Mouse (Mus musculus) limb, embryonic 10.5 days (tissue): Measurements from ENCODE around the gene Aimp2. TPM values are rescaled to one million over a fixed set of nuclear protein-coding genes. Genes with fewer than 3 reads are reported as not detected.

Source experiments
- DNase-seq: peaks from one replicate; pipeline ENCODE4 v3.0.0-alpha.2; 2017; ENCODE audit warnings: low spot score
- H3K27ac ChIP-seq: fragments of 300-500 bp; sonication (generic); 2 replicates; pipeline ENCODE4 v1.5.1; 2016; ENCODE audit warnings: mild to moderate bottlenecking
- H3K27me3 ChIP-seq: fragments of 300-500 bp; sonication (generic); 2 replicates; pipeline ENCODE4 v1.6.1; 2016; ENCODE audit warnings: low read depth, mild to moderate bottlenecking; ENCODE audit not compliant: poor library complexity, severe bottlenecking
- H3K36me3 ChIP-seq: fragments of 300-500 bp; sonication (generic); 2 replicates; pipeline ENCODE4 v1.6.1; 2016; ENCODE audit warnings: mild to moderate bottlenecking, moderate library complexity
- H3K4me1 ChIP-seq: fragments of 300-500 bp; sonication (generic); 2 replicates; pipeline ENCODE4 v1.6.1; 2016
- H3K4me3 ChIP-seq: fragments of 300-500 bp; sonication (generic); 2 replicates; pipeline ENCODE4 v1.5.1; 2016; ENCODE audit warnings: mild to moderate bottlenecking, moderate library complexity
- H3K9me3 ChIP-seq: fragments of 300-500 bp; sonication (generic); replicated peaks from 2 replicates; pipeline ENCODE4 v1.6.1; 2016; ENCODE audit warnings: mild to moderate bottlenecking
- WGBS: fragments of 180-500 bp; shearing (Covaris S2); methylation state at CpG from one replicate; pipeline ENCODE4 v1.1.7; 2016; 5-methylcytosine and 5-hydroxymethylcytosine counted together
- polyA plus RNA-seq: library from polyadenylated mRNA; unstranded; fragments of >200 nt; fragmentation: Nextera tagmentation; extraction: Ambion mirVana; gene quantifications from 2 replicates; pipeline ENCODE4 v1.2.1, GENCODE M21; 2016

The Aimp2 gene
- 128 and 149 TPM in 2 replicates for polyA plus RNA-seq

DNA sequence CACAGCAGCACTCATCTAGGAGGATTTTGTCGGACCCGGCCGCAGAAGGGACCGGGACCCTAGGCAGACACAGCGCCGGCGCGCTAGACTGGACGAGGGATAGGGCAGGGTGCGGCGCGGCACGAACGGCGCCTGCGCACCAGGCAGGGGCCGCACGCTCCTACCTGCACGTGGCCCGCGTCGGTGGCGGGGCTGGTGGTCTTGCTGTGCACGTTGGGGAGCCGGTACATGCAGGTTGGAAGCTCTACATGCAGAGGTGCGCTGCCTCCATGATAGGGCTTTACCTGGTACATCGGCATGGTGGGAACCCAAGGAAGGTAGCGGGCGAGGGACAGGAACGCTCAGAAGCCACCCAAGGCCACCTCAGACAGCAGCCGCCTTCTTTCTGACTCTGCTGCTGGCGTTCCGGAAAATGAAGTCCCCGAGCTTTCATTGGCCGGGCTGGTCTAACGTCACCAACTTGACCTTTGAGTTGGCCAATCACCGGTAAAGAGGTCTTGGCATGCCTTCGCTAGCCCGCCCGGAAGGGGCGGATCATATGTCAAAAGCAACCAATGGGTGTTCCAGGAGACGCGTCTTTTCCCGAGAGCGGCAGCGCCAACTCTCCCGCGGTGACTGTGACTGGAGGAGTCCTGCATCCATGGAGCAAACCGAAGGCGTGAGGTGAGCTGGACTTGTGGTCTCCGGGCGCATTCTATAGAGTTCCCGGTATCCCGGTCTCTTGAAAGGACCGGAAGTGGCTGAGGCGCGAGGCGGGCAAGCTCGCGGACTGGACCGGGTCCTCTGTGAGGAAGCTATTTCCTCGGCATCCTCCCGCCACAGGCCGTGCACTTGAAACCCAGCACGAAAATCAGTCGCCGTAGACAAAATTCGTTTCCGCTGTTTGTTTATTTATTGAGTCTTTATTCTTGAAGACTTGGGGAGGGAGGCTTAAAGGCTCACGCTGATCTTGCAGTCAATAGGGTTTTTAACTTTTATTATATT lies at the start of gene Aimp2, which contains the start of gene Pms2:
Aimp2 (minus strand) TSS at position 431 of the 984 bp plus-strand sequence.
Pms2 (plus strand) TSS at position 548 of the 984 bp plus-strand sequence.
- under 1% methylated on average over 70 of the region's 70 CpGs for WGBS
- peaks cover 20% of the 10 kb centered on the region for H3K4me1 ChIP-seq
- no peaks in the 10 kb centered on the region for H3K9me3 ChIP-seq
- H3K4me3 ChIP-seq = peak within 1 kb of the TSS; percentile 68
- H3K36me3 ChIP-seq = peaks cover 53% of the 10 kb centered on the region
- peak within 1 kb of the TSS; percentile 88 for H3K27ac ChIP-seq
- H3K27me3 ChIP-seq = no peaks in the 10 kb centered on the region
- DNase-seq = peak; percentile 94

DNA sequence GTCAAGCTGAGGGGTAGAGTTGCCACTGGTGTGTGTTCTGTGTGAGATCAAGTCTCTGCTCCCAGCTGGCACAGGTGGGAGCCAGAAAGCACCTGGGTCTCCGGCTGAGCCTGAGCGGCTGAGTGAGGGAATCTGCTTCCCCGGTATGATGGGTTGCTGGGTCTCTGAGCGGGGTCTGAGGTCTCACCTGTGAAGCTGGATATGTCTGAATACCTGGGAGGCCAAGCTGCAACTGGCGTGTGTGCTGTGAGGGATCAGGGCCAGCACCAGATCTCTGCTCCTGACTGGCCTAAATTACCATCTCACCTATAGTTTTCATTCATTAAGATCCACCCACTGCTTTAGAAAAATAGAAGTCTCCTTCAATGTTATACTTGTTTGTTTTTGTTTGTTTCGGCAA lies 47.5 kb upstream of the Aimp2 start:
- Histone ChIP-seq H3K36me3 (no peaks in the 10 kb centered on the region), H3K9me3 (no peaks in the 10 kb centered on the region; the same call in 1 of the 2 replicates), H3K27me3 (no peaks in the 10 kb centered on the region), H3K4me3 (no peak overlapping the region), H3K4me1 (no peaks in the 10 kb centered on the region), H3K27ac (no peak overlapping the region)
- no peak for DNase-seq
- WGBS = 95% methylated on average over 6 of the region's 6 CpGs

DNA sequence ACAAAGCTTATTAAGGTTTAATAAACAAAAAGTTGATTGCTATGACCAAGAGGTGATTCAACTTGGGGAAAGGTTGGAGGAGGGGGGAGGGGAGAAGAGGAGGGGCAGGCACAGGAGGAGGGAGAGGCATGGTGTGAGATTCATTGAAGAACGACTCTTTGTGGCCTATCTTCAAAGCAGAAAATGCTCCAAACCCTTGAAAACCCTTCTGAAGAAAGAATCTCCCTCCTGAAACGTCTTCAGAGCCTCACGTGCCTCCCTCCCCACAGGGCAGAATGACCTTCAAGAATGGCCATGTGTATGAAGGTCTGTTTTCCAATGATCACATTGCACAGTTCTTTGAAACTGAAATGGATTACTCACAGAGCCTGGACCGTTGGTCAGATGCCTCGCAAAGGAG lies 40.4 kb upstream of the Aimp2 start:
- H3K27me3 ChIP-seq = no peaks in the 10 kb centered on the region
- DNase-seq = no peak
- WGBS = 39% methylated on average over 5 of the region's 5 CpGs
- no peak overlapping the region for H3K27ac ChIP-seq
- no peaks in the 10 kb centered on the region for H3K36me3 ChIP-seq
- no peaks in the 10 kb centered on the region for H3K9me3 ChIP-seq
- H3K4me3 ChIP-seq = no peak overlapping the region
- H3K4me1 ChIP-seq = no peaks in the 10 kb centered on the region

DNA sequence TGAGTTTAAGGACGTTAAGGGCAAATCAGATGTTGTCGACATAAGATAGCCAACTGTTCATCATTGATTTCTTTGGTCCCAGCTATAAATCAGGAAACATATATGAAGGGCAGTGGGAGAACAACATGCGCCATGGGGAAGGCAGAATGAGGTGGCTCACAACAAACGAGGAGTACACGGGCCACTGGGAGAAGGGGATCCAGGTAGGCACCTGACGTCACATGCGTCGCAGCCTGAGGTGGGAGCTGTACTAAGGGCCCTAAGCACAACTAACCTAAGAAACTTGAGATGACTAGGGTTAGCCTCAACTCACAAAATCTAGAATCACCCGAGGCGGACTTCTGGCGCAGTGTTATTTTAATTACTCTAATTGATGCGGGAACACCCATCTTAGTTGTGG lies 38.7 kb upstream of the Aimp2 start:
- H3K4me3 ChIP-seq = no peak overlapping the region

DNA sequence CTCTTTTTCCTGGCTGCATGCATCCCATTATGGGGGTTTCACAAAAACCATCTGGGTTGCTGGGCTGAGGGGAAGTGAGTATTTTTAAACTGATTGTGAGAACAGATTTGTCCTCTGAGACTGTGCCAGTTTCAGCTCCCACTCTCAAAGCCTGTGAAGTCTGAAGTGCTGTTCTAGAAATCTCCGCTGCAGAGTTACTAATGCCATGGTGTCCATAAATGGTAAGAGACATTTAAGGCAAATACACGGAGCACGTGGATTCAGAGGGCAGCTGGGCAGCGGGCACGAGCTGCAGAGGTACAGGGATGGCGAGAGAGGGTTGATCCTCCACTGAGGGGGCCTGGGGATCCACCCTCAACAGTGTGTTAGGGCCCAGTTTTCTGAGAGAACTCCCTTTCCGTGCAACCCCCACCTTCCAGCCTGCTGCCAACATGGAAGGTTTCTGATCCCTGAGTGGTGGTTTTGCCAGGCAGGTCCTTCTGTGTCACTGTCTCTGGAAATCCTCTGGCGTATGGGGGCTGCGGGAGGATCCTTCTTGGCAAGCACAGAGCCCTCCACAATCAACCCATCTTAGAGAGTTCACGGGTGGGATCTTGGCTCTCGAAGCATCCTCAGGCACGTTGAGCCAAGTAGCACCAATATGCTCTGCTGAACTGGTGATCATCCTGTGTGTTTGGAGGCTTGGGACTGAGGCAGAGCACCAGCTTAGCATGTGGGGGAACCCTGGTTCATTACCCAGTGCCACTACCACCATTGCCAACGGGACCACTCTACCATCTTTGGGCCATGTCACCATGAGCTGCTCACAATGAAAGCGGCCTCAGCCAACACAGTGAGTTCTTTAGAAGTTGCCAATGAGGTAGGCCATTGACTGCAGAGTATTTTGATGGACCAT lies 33.8 kb upstream of the Aimp2 start:
- Histone ChIP-seq H3K4me3 (no peak overlapping the region), H3K27me3 (no peaks in the 10 kb centered on the region), H3K27ac (no peak overlapping the region), H3K36me3 (no peaks in the 10 kb centered on the region), H3K9me3 (no peaks in the 10 kb centered on the region), H3K4me1 (0 out of 2 replicates have a peak, but pooled peaks cover 3% of the 10 kb centered on the region)
- DNase-seq = no peak
- WGBS = 88% methylated on average over 14 of the region's 14 CpGs

More for the DNA sequence above, 38.7 kb upstream of the Aimp2 start:
- WGBS = 87% methylated on average over 12 of the region's 12 CpGs
- Histone ChIP-seq H3K27ac (no peak overlapping the region), H3K36me3 (no peaks in the 10 kb centered on the region), H3K4me1 (no peaks in the 10 kb centered on the region), H3K27me3 (no peaks in the 10 kb centered on the region), H3K9me3 (no peaks in the 10 kb centered on the region)
- DNase-seq = no peak

DNA sequence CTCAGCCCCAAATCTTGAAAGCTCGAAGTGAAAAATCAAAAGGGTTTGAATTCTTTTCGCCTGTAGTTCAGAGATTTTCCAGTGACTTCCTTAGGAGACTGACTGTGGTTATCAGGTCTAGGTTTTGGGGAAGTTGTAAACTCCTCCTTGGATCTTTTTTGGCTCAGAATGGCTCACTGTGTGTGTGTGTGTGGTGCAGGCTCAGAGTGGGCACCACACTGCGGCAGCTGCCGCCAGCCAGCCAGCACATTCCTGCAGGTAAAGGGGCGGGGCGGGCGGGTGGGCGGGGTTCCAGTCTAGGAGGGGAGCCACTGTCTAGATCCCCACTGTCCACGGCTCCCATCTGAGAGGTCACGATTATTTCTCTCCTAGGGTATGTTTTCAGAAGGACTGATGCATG lies 31.9 kb upstream of the Aimp2 start:
- no peaks in the 10 kb centered on the region for H3K27me3 ChIP-seq

DNA sequence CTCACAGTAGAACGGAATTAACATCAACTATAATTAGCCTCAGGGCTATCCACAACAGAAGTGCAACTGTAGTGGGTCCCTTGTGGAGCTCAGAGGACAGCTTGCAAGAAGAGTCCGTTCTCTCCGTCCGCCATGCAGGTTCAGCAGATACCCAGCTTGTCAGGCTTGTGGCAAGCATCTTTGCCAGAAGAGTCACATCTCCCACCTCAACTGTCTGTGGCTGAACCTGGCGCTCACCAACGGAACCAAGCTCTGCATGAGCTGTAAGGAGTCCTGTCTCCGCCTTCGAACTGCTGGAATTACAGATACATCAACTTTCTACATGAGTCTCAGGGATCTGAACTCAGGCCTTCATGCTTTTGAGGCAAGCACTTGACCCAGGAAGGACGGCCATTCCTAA lies 26.5 kb upstream of the Aimp2 start:
- Histone ChIP-seq H3K27me3 (no peaks in the 10 kb centered on the region), H3K27ac (no peak overlapping the region), H3K36me3 (peaks cover 15% of the 10 kb centered on the region), H3K4me1 (no peaks in the 10 kb centered on the region), H3K4me3 (no peak overlapping the region), H3K9me3 (no peaks in the 10 kb centered on the region)
- DNase-seq = no peak
- WGBS = 90% methylated on average over 9 of the region's 9 CpGs

More for the DNA sequence above, 31.9 kb upstream of the Aimp2 start:
- 23% methylated on average over 10 of the region's 10 CpGs for WGBS
- 0 out of 2 replicates have a peak, but pooled peaks cover 3% of the 10 kb centered on the region for H3K4me1 ChIP-seq
- H3K4me3 ChIP-seq = no peak overlapping the region
- no peaks in the 10 kb centered on the region for H3K9me3 ChIP-seq
- DNase-seq = no peak
- no peaks in the 10 kb centered on the region for H3K36me3 ChIP-seq
- H3K27ac ChIP-seq = no peak overlapping the region

DNA sequence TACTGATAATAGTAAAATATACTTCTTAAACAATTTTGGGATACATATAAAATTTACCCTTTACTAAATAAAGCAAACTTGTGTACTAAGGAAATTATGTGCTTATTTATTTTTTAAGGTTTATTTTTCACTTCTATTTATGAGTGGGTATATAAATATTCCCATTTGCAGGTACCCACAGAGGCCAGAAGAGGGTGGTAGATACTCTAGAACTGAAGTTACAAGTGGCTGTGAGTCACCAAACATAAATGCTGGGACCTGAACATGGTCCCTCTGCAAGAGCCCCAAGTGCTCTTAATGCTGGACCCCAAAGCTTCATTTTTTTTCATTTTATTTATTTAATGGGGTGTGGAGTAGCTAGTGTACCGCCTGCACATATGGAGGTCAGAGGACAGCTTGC lies 24.2 kb upstream of the Aimp2 start:
- Histone ChIP-seq H3K4me3 (no peak overlapping the region), H3K36me3 (peaks cover 38% of the 10 kb centered on the region), H3K27me3 (no peaks in the 10 kb centered on the region), H3K9me3 (no peaks in the 10 kb centered on the region), H3K4me1 (no peaks in the 10 kb centered on the region), H3K27ac (no peak overlapping the region)
- WGBS = 74% methylated on average over 1 of the region's 1 CpGs
- no peak for DNase-seq

DNA sequence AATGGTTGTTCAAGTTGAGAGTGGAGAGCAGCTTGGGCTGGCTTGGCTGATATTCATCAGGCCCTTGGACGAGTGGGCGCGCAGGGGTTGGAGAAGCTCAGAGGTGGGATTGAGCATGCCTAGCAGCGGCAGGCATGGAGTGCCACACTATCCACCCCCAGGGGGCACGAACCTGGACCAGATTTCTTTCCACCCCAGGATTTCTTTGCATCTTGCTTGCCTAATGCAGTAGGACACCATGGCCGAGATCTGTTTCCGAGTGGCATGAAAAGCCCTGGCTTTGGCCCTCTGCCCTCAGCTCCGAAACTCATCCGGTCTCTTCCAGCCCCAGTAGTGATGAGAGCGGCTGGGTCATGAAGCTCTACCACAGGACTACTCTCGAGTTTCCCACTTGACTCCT lies 23.8 kb upstream of the Aimp2 start:
- DNase-seq = no peak
- H3K27me3 ChIP-seq = no peaks in the 10 kb centered on the region
- H3K36me3 ChIP-seq = peaks cover 43% of the 10 kb centered on the region
- no peak overlapping the region for H3K4me3 ChIP-seq
- 90% methylated on average over 11 of the region's 11 CpGs for whole genome bisulfite sequencing
- no peaks in the 10 kb centered on the region for H3K9me3 ChIP-seq
- H3K27ac ChIP-seq = no peak overlapping the region
- H3K4me1 ChIP-seq = no peaks in the 10 kb centered on the region

DNA sequence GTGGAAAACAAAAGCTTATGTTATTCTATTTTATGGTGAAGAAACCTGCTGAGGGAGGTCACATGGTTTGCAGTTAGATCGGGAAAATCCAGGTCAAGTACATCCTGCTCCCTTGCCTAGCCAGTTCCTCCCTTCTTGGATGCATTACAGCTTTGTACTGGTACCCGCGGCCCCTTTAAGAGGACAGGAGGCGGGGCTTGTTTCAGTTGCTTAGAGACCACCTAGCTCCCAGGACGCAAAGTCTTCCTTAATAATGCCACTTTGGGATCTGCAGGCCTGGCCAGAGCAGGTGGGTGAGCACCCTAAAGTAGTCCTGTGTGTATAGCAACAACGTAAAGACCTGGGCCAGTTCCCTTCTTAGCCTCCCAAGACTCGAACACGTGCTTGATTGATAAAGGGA lies 23.2 kb upstream of the Aimp2 start, which contains the start of gene Rsph10b:
Rsph10b (plus strand) TSS at position 205 of the 400 bp plus-strand sequence.
- 18% methylated on average over 8 of the region's 8 CpGs for WGBS
- no peak within 1 kb of the TSS for H3K4me3 ChIP-seq

DNA sequence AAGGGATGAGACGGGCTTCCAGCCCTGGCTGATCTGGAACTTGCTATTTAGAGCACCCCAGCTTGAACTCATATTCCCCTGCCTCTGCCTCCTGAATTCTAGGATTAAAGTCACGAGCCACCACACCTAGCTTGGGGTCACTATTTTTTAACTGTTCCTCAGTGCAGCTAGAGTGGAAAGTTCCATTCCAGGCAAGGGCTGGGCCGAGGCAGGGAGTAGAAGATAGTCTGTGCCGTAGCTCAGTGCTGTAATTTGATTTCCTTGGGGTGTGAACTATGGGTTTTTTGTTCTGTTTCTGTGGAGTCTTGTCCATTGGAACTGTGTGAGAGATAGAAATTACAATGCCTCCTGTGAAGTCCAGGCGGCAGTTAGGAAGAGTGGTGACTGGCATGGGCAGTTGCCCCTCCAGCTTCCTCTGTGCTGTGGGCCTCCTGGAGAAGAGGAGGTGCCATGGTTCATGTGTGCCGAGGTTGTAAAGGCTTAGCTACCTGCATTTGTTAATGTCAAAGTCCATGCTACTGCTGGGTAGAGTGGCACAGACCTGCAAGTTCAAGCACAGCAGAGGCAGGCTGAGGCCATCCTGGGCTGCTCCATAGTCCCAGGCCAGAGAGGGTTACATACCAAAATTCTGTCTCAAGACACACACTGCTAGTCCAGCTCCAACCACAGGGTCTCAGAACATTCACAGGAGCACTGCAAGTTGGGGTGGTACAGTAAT lies 22.4 kb upstream of the Aimp2 start:
- H3K36me3 ChIP-seq = peaks cover 57% of the 10 kb centered on the region
- WGBS = 87% methylated on average over 6 of the region's 6 CpGs

More for the DNA sequence above, 23.2 kb upstream of the Aimp2 start, which contains the start of gene Rsph10b:
- peak; percentile 43 for DNase-seq
- Histone ChIP-seq H3K9me3 (no peaks in the 10 kb centered on the region), H3K27me3 (no peaks in the 10 kb centered on the region), H3K27ac (no peak within 1 kb of the TSS), H3K4me1 (no peaks in the 10 kb centered on the region), H3K36me3 (peaks cover 49% of the 10 kb centered on the region)

DNA sequence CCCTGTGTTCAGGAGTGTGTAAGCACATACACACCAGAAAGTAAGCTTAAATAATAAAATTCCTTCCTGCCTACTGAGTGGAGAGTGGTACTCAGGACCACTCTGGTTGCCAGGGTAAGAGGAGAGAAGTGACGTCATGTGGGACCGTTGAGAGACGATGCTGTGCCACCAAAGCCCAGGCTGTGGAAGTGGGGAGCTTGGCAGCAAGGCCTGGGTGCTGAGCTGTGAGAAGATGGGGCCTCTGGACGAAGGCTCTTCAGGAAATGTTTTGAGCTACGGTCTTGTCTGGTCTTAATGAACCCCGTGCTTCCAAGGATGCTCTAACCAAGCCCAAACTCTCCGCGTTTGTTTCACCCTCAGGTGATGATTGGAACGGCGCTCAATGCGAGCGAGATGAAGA lies 21.0 kb upstream of the Aimp2 start:
- H3K4me3 ChIP-seq = no peak overlapping the region
- no peaks in the 10 kb centered on the region for H3K4me1 ChIP-seq
- H3K27ac ChIP-seq = no peak overlapping the region
- no peaks in the 10 kb centered on the region for H3K9me3 ChIP-seq
- H3K36me3 ChIP-seq = peaks cover 70% of the 10 kb centered on the region
- WGBS = 94% methylated on average over 12 of the region's 12 CpGs
- no peak for DNase-seq
- H3K27me3 ChIP-seq = no peaks in the 10 kb centered on the region

More for the DNA sequence above, 22.4 kb upstream of the Aimp2 start:
- Histone ChIP-seq H3K4me3 (no peak overlapping the region), H3K27me3 (no peaks in the 10 kb centered on the region), H3K4me1 (no peaks in the 10 kb centered on the region), H3K9me3 (no peaks in the 10 kb centered on the region), H3K27ac (no peak overlapping the region)
- no peak for DNase-seq
